Comparison of ENCODE assay signal across 9 mouse cellular contexts in genomic region chr4:149561986-149562904, GRCm38 (mm10). TPM values are rescaled to one million over a fixed set of nuclear protein-coding genes. Genes with fewer than 3 reads are reported as not detected.
DNase-seq lines count a peak whose midpoint lies in the region; ATAC-seq and TF ChIP-seq lines count a peak whose summit lies in the region.
"Had no signal": no experiment of that assay in that cellular context is flagged by ENCODE, and none has a peak within 500 bp of the region (broad histone marks: within the 10 kb centered on the region; RNA-seq: fewer than 3 reads in every experiment).

No protein-coding gene starts in this region.

- H3K9me3 ChIP-seq in forebrain, embryonic 14.5 days (replicated peaks; ENCODE audit: control insufficient read depth, low read length) = no peaks in the 10 kb centered on the region
- H3K9me3 ChIP-seq in heart, embryonic 16.5 days (replicated peaks; ENCODE audit: control insufficient read depth, low read length) = peaks cover 3% of the 10 kb centered on the region; the same call in 1 of the 2 replicates
- H3K9me3 ChIP-seq in midbrain, embryonic 12.5 days = peaks cover 9% of the 10 kb centered on the region; the same call in 1 of the 2 replicates

- H3K27me3 ChIP-seq in forebrain, embryonic 14.5 days (replicated peaks; ENCODE audit: control insufficient read depth, insufficient read depth, low read length) = no peaks in the 10 kb centered on the region
- H3K27me3 ChIP-seq in heart, embryonic 16.5 days (ENCODE audit: control insufficient read depth, insufficient read depth, low read length) = no peaks in the 10 kb centered on the region
- H3K27me3 ChIP-seq in midbrain, embryonic 12.5 days = no peaks in the 10 kb centered on the region
- no peaks in the 10 kb centered on the region for H3K27me3 ChIP-seq in thymus, adult 2 months (ENCODE audit: control insufficient read depth, insufficient read depth, low read length)

- no peak for TF ChIP-seq CTCF in thymus, adult 2 months (IDR thresholded peaks at IDR 0.05; ENCODE audit: borderline replicate concordance, control insufficient read depth, extremely low read depth, insufficient read depth, low read length, poor library complexity)

- peak; percentile 86 for ATAC-seq in forebrain, embryonic 14.5 days
- peak; percentile 63 for ATAC-seq in heart, embryonic 16.5 days (replicated peaks; ENCODE audit: extremely low read depth, insufficient read depth, low FRiP score)
- peak; percentile 69 for ATAC-seq in midbrain, embryonic 12.5 days (ENCODE audit: low FRiP score, low read depth)

- H3K9ac ChIP-seq in forebrain, embryonic 14.5 days (ENCODE audit: low read length) = peak overlapping the region; percentile 52; the same call in 1 of the 2 replicates
- peak overlapping the region; percentile 38; the same call in 1 of the 2 replicates for H3K9ac ChIP-seq in heart, embryonic 16.5 days (ENCODE audit: low read length)
- peak overlapping the region; percentile 34; the same call in 1 of the 2 replicates for H3K9ac ChIP-seq in midbrain, embryonic 12.5 days (replicated peaks)

- H3K4me1 ChIP-seq in forebrain, embryonic 14.5 days (ENCODE audit: control insufficient read depth, insufficient read depth, low read length) = peaks cover 19% of the 10 kb centered on the region
- peaks cover 43% of the 10 kb centered on the region for H3K4me1 ChIP-seq in heart, embryonic 16.5 days (ENCODE audit: control insufficient read depth, insufficient read depth, low read length)
- H3K4me1 ChIP-seq in midbrain, embryonic 12.5 days = peaks cover 42% of the 10 kb centered on the region
- H3K4me1 ChIP-seq in thymus, adult 2 months (replicated peaks; ENCODE audit: control insufficient read depth, insufficient read depth, low read length) = peaks cover 10% of the 10 kb centered on the region

- peak overlapping the region; percentile 91 for H3K27ac ChIP-seq in forebrain, embryonic 14.5 days (ENCODE audit: low read depth, low read length)
- H3K27ac ChIP-seq in heart, embryonic 16.5 days (ENCODE audit: low read length) = peak overlapping the region; percentile 65
- peak overlapping the region; percentile 82 for H3K27ac ChIP-seq in midbrain, embryonic 12.5 days (replicated peaks)
- no peak overlapping the region for H3K27ac ChIP-seq in thymus, adult 2 months (ENCODE audit: control insufficient read depth, insufficient read depth, low read length)
- H3K27ac ChIP-seq: macrophage had no signal

- peak; percentile 37 for DNase-seq in CD4-positive helper T cell, adult 2 months (ENCODE audit: low read depth, low spot score)
- DNase-seq in adrenal gland, postnatal 25 days = peak; percentile 29
- DNase-seq in forebrain, embryonic 14.5 days (ENCODE audit: low spot score) = peak; percentile 84
- DNase-seq in layer of hippocampus, postnatal 14 days (ENCODE audit: low spot score in 2 of 2) = peak; percentile 63 to 68
- DNase-seq in thymus, adult 2 months = no peak
- DNase-seq in urinary bladder, postnatal 14 days (ENCODE audit: low spot score) = no peak

- 44% methylated on average over 21 of the region's 21 CpGs for WGBS in forebrain, embryonic 14.5 days
- 38% methylated on average over 21 of the region's 21 CpGs for WGBS in heart, embryonic 16.5 days
- 67% methylated on average over 21 of the region's 21 CpGs for WGBS in midbrain, embryonic 12.5 days
- 32% methylated on average over 21 of the region's 21 CpGs for WGBS in thymus, adult 2 months

- no peak for TF ChIP-seq POLR2A in thymus, adult 2 months (IDR thresholded peaks at IDR 0.05; ENCODE audit: control insufficient read depth, extremely low read depth, insufficient read depth, low read length, poor library complexity)

- H3K4me3 ChIP-seq in forebrain, embryonic 14.5 days (ENCODE audit: low read depth, low read length) = no peak overlapping the region
- peak overlapping the region; percentile 19; the same call in 1 of the 2 replicates for H3K4me3 ChIP-seq in heart, embryonic 16.5 days (ENCODE audit: low read length)
- H3K4me3 ChIP-seq in midbrain, embryonic 12.5 days = no peak overlapping the region
- H3K4me3 ChIP-seq in thymus, adult 2 months (ENCODE audit: control insufficient read depth, insufficient read depth, low read length) = no peak overlapping the region

- peaks cover 20% of the 10 kb centered on the region; the same call in 1 of the 2 replicates for H3K36me3 ChIP-seq in forebrain, embryonic 14.5 days (ENCODE audit: control insufficient read depth, insufficient read depth, low read length)
- no peaks in the 10 kb centered on the region for H3K36me3 ChIP-seq in heart, embryonic 16.5 days (ENCODE audit: control insufficient read depth, insufficient read depth)
- H3K36me3 ChIP-seq in midbrain, embryonic 12.5 days = peaks cover 11% of the 10 kb centered on the region
- no peaks in the 10 kb centered on the region for H3K36me3 ChIP-seq in thymus, adult 2 months (ENCODE audit: control insufficient read depth, insufficient read depth, low read length)

- H3K4me2 ChIP-seq in forebrain, embryonic 14.5 days (ENCODE audit: low read length) = peak overlapping the region; percentile 33
- peak overlapping the region; percentile 47 for H3K4me2 ChIP-seq in heart, embryonic 16.5 days (ENCODE audit: low read depth, low read length)
- H3K4me2 ChIP-seq in midbrain, embryonic 12.5 days (replicated peaks) = no peak overlapping the region

RNA-seq across cellular contexts. Expression of gene Clstn1, which starts 24.0 kb away (rescaled TPM):
- total RNA-seq in adrenal gland, postnatal 25 days (2021) = 67.9 and 83.9 TPM in 2 replicates
- 36.1 and 42.4 TPM in 2 replicates for polyA plus RNA-seq in forebrain, embryonic 14.5 days (2014; fragmentation: Nextera tagmentation; extraction: Ambion mirVana)
- 6.7 and 16.8 TPM in 2 replicates for polyA plus RNA-seq in heart, embryonic 16.5 days (2015; fragmentation: Nextera tagmentation; extraction: Ambion mirVana)
- total RNA-seq in layer of hippocampus, postnatal 14 days (2021) = 100 to 1,000 TPM; 832 to 838 TPM
- 84.4 and 103 TPM in 2 replicates for polyA plus RNA-seq in midbrain, embryonic 12.5 days (2016; fragmentation: Nextera tagmentation; extraction: Ambion mirVana)
- 21.6 and 24.5 TPM in 2 replicates for polyA plus RNA-seq in thymus, adult 2 months (2012; rRNA removed)

RNA-seq across cellular contexts. Expression of gene Ctnnbip1, which starts 44.2 kb away (rescaled TPM):
- total RNA-seq in adrenal gland, postnatal 25 days (2021) = 24.6 and 39.4 TPM in 2 replicates
- 95.2 and 99.1 TPM in 2 replicates for polyA plus RNA-seq in forebrain, embryonic 14.5 days (2014; fragmentation: Nextera tagmentation; extraction: Ambion mirVana)
- 28.7 and 38.3 TPM in 2 replicates for polyA plus RNA-seq in heart, embryonic 16.5 days (2015; fragmentation: Nextera tagmentation; extraction: Ambion mirVana)
- total RNA-seq in layer of hippocampus, postnatal 14 days (2021) = 10 to 100 TPM; 57.9 to 58.9 TPM
- 66.3 and 68.2 TPM in 2 replicates for polyA plus RNA-seq in midbrain, embryonic 12.5 days (2016; fragmentation: Nextera tagmentation; extraction: Ambion mirVana)
- 13.2 and 17.9 TPM in 2 replicates for polyA plus RNA-seq in thymus, adult 2 months (2012; rRNA removed)

Comparison
In these comparisons a context has a peak if more than half of its experiments do, and no peak if none do; other contexts are left out.
1. DNase-seq: peak in CD4-positive helper T cell, adult 2 months (single experiment), adrenal gland, postnatal 25 days (single experiment), forebrain, embryonic 14.5 days (single experiment) and layer of hippocampus, postnatal 14 days (2 of 2); none in thymus, adult 2 months (single experiment) and urinary bladder, postnatal 14 days (single experiment).
2. Peak in every context shown above with its lines, with median percentiles within 50 percentile points of each other: ATAC-seq and H3K9ac ChIP-seq.